Mouse (Mus musculus) G1E-ER4 (cell line): ENCODE data around the gene Morn1. TPM values are rescaled to one million over a fixed set of nuclear protein-coding genes. Genes with fewer than 3 reads are reported as not detected.

Experiments
- GATA1 ChIP-seq: IDR thresholded peaks from one replicate; pipeline ENCODE4 v1.8.0; 2012; ENCODE audit warnings: low read length, inconsistent platforms
- polyA plus RNA-seq: library from polyadenylated mRNA; stranded (reverse); fragments of >175 nt; gene quantifications from 2 replicates; pipeline ENCODE4 v1.2.3, GENCODE M21; 2012

Gene Morn1
- polyA plus RNA-seq, 1 experiment, result 2.6 TPM

GRCm38 (mm10) chr4:155139281-155140045 lies 53.1 kb downstream of the Morn1 start:
- no peak for TF ChIP-seq GATA1

GRCm38 (mm10) chr4:155140150-155140549 lies 53.8 kb downstream of the Morn1 start:
- TF ChIP-seq GATA1, result no peak

- no peak for TF ChIP-seq GATA1
Measured at GRCm38 (mm10) chr4:155140795-155141265, 54.5 kb downstream of the Morn1 start.

- TF ChIP-seq GATA1, result no peak
Measured at GRCm38 (mm10) chr4:155142836-155143235, 56.5 kb downstream of the Morn1 start.

GRCm38 (mm10) chr4:155143411-155143810 lies 57.0 kb downstream of the Morn1 start:
- TF ChIP-seq GATA1, result no peak

GRCm38 (mm10) chr4:155143871-155144502 lies 57.6 kb downstream of the Morn1 start:
- no peak for TF ChIP-seq GATA1

- TF ChIP-seq GATA1, result no peak
Measured at GRCm38 (mm10) chr4:155144548-155145180, 58.3 kb downstream of the Morn1 start.

- no peak for TF ChIP-seq GATA1
Measured at GRCm38 (mm10) chr4:155146107-155146823, 59.9 kb downstream of the Morn1 start.

- TF ChIP-seq GATA1, result no peak
Measured at GRCm38 (mm10) chr4:155148453-155148852, 62.1 kb downstream of the Morn1 start.

- no peak for TF ChIP-seq GATA1
Measured at GRCm38 (mm10) chr4:155148910-155149698, 62.7 kb downstream of the Morn1 start.

- no peak for TF ChIP-seq GATA1
Measured at GRCm38 (mm10) chr4:155149941-155150275, 63.5 kb downstream of the Morn1 start.

- no peak for TF ChIP-seq GATA1
Measured at GRCm38 (mm10) chr4:155150276-155151113, 64.1 kb downstream of the Morn1 start.

GRCm38 (mm10) chr4:155151221-155151788 lies 64.9 kb downstream of the Morn1 start:
- no peak for TF ChIP-seq GATA1

- TF ChIP-seq GATA1, result no peak
Measured at GRCm38 (mm10) chr4:155151845-155152244, 65.5 kb downstream of the Morn1 start.
